Mouse (Mus musculus) frontal cortex, postnatal 14 days (tissue): Measurements from ENCODE around the gene Fscn3.

Source experiments
- DNase-seq, 2 experiments: peaks; one replicate each; pipeline ENCODE4 v3.0.0; 2022; ENCODE audit warnings: low spot score in 2 of 2

The Fscn3 gene

GRCm38 (mm10) chr6:28425019-28425418 is 2.6 kb upstream of the Fscn3 start:
- DNase-seq: no peak

GRCm38 (mm10) chr6:28428290-28428689 is 701 bp downstream of the Fscn3 start, which contains the start of gene Gcc1:
Gene Gcc1 (minus strand): TSS chr6:28428390.
- DNase-seq: no peak

GRCm38 (mm10) chr6:28429870-28430269 is 2.3 kb downstream of the Fscn3 start:
- no peak for DNase-seq

- DNase-seq: no peak
Observed at GRCm38 (mm10) chr6:28430795-28431537, 3.4 kb downstream of the Fscn3 start.

GRCm38 (mm10) chr6:28431538-28431855 is 3.9 kb downstream of the Fscn3 start:
- no peak for DNase-seq

GRCm38 (mm10) chr6:28447937-28448336 is 20.3 kb downstream of the Fscn3 start:
- DNase-seq: no peak

GRCm38 (mm10) chr6:28449253-28449652 is 21.7 kb downstream of the Fscn3 start, which contains the start of gene Pax4:
Gene Pax4 (minus strand): TSS chr6:28449353.
- no peak for DNase-seq

- DNase-seq: no peak
Observed at GRCm38 (mm10) chr6:28450481-28450880, 22.9 kb downstream of the Fscn3 start.

- no peak for DNase-seq
Observed at GRCm38 (mm10) chr6:28450977-28451376, 23.4 kb downstream of the Fscn3 start.

- DNase-seq: no peak
Observed at GRCm38 (mm10) chr6:28459221-28459668, 31.7 kb downstream of the Fscn3 start.

GRCm38 (mm10) chr6:28460534-28460933 is 32.9 kb downstream of the Fscn3 start:
- DNase-seq: peak in 1 of 2 experiments; percentile 44

- DNase-seq: no peak
Observed at GRCm38 (mm10) chr6:28464630-28465029, 37.0 kb downstream of the Fscn3 start.

GRCm38 (mm10) chr6:28470017-28470602 is 42.5 kb downstream of the Fscn3 start:
- no peak for DNase-seq

GRCm38 (mm10) chr6:28470621-28471020 is 43.0 kb downstream of the Fscn3 start:
- DNase-seq: no peak

GRCm38 (mm10) chr6:28471284-28472035 is 43.9 kb downstream of the Fscn3 start:
- no peak for DNase-seq

- DNase-seq: no peak
Observed at GRCm38 (mm10) chr6:28474211-28474610, 46.6 kb downstream of the Fscn3 start.

- no peak for DNase-seq
Observed at GRCm38 (mm10) chr6:28474839-28475238, 47.2 kb downstream of the Fscn3 start, which contains the start of gene Snd1. Gene Snd1 (plus strand): TSS chr6:28475139.

- peak; percentile 97 to 99 for DNase-seq
Observed at GRCm38 (mm10) chr6:28479865-28480751, 52.5 kb downstream of the Fscn3 start.

GRCm38 (mm10) chr6:28480752-28481492 is 53.3 kb downstream of the Fscn3 start:
- DNase-seq: no peak

- no peak for DNase-seq
Observed at GRCm38 (mm10) chr6:28482711-28483315, 55.2 kb downstream of the Fscn3 start.
